Mouse (Mus musculus): ENCODE results near the gene Phf23.
"Not testable (repeated sequence)": the region's sequence is repeated elsewhere in the genome, so short reads cannot be mapped to it uniquely, and the experiment has no call there.

Phf23 gene

DNA sequence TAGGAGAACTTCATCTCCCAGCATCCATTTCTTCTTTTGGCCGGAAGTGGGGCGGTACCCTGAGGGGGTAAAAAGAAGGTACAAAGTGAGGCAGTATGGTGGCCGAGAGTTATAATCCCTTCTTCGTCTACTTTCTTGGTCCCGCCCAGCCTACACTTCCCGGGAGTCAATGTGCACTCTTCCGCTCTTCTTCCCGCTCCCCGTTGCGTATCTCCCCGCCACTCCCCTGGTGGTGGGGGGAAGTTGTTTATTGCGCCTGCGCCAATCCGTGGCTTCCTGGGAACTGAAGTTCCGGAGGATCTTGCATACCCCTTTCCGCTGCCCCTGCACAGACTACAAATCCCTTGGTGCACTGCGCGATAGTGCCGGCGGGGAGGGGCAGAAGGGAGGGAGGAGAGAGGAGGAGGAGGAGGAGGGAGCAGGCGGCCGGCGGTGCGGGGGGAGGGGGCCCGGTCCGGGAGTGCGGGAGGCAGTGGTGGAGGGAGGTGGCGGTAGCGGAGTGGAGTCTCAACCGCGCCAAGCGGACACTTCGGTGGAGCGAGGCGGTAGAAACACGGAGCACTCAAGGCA lies at the start of gene Phf23:
TSS of gene Phf23 (plus strand) at position 387 of the 570 bp plus-strand sequence.
- peak; percentile 97 to 99 for DNase-seq

DNA sequence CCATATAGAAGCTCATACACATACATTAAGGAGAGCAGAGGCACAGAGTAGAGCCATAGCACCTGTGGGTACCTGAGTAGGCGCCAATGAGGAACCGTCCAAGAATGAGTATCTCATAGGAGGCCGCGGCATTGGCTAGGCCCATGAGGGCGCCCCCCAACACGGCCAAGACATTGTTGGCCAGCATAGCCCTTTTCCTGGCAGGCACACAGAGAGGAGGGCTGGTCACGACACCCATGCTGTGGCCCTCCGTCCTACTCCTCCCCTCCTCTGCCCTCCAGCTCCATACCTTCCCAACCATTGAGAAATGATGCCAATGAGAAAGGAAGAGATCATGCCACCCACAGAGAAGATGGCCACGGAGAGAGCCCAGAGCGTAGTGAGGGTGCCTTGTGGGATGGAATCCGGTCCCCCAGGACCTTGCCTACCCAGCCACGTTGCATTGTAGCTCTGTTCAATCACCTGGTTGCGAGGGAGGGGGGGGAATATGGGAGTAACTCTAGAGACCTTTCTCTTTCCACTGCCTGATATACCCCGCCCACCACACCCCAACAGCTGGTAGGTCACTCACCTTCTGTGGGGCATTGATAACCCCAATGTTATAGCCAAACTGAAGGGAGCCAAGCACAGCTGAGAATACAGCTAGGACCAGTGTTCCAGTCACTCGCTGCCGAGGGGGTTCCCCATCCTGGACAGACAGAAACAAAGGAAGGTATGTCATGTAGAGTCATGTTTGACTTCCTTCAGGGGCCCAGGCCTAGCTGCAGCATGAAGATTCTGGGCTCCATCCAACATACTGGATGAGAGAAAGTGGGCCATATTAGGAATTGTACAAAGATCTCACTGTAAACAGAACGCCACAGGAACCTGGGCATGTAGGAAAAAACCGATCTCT lies 49.3 kb upstream of the Phf23 start:
- no peak for DNase-seq

DNA sequence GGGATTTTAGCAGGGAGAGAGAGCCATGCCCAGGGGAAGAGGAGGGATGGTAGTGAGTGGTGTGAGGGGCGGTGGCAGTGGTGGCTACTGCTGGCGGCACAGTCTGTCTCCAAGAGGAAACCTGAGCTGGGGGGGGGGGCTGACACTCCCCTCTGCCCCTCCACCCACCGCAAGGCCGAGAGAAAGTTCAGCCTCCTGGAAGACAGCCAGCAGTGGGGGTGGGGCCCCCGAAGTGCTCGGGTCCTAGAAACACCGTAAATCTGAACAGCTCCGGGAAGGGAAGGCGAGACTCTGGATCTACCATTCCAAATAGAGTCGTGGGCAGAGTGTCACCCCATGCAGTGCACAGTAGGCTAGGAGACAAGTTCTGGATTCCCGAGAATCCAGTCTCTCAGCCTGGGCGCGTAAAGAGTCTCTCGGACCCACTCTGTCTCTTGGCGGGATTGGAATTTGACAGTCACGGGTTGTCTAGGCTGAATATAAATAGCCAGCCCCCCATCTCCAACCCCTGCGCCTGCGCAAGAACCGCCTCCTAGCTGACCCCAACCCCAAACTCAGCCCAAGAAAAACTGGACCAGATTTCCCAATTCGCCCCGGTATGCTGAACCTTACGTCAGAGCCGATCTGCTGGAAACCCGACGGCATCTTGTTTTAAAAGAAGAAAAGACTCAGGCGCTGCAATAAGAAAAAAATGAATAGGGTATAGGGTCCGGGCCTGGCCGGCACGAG lies 48.1 kb upstream of the Phf23 start:
- DNase-seq = peak; percentile 58 to 62

DNA sequence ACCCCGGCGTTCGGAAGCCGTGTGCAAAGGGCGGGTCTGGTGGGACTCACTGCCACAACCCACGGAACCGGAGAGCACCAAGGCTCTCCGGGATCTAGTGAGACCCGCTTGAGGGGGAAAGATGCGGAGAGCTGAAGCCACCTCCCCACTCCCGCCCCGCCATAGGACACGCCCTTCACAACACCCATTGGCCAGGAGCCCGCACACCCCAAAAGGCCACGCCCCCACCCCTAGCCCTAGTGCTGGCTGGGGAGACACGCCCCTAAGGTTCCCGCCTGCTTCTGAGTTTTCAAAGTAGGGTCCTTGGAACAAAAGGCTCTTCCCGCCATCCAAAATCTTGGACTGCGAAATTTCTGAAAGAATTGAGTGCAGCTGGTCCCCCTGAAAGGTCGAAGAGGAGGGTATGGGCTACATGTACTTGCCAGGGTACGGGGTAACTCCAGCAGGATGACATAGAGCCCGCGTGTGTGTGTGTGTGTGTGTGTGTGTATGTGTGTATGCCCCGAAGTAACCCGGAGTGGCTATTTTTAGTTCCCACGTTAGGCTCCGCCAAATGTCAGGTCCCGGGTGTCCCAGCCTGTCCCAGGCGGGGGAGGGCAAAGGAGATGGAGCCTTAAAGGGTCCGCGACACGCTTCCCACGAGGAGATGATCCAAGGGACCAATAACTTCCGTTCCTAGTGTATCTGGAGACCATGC lies 47.4 kb upstream of the Phf23 start, which contains the start of gene Slc2a4:
TSS of gene Slc2a4 (minus strand) at position 123 of the 697 bp plus-strand sequence.
- peak; percentile 94 to 96 for DNase-seq

DNA sequence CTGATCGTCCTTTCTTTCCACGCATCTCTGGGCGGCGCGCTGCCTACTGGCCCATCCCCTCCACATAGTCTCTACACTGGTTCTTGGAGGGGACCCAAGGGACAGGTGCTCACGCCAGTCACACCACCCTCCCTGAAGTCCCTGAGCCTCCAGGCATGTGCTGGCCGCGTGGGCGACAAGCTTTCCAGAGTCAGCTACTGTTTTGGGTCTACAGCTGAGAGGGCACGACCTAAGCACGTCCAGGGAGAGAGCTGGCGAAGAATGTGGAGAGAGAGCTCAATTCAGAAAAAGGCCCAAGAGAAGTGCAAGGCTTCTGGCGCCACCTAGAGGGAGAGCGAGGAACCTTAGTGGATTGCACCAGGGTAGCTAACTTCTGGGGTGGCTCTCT lies 46.8 kb upstream of the Phf23 start:
- peak; percentile 92 to 96 for DNase-seq

DNA sequence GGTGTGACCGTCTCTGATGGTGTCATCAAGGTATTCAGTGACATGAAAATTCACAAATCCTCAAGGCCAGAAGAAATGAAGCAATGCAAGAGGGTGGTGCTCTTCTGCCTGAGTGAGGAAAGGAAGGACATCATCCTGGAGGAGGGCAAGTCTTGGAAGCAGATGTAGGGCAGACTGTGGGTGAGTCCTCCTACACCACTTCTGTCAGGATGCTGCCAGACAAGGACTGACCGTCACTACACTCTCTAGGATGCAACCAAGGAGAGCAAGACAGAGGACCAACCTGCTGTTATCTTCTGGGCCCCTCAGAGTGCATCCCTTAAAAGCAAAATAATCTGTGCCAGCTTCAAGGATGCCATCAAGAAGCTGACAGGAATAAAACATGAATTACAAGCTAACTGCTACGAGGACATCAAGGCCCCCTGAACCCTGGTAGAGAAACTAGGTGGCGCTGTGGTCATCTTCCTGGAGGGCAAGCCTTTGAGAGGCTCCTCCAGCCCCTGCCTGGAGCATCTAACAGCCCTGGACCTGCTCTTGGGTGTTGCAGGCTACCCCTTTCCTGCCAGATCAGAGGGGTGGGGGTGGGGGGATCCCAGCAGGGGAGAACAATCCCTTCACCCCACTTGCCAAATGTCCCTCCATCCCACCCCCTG lies 44.6 kb upstream of the Phf23 start:
- no peak for DNase-seq

DNA sequence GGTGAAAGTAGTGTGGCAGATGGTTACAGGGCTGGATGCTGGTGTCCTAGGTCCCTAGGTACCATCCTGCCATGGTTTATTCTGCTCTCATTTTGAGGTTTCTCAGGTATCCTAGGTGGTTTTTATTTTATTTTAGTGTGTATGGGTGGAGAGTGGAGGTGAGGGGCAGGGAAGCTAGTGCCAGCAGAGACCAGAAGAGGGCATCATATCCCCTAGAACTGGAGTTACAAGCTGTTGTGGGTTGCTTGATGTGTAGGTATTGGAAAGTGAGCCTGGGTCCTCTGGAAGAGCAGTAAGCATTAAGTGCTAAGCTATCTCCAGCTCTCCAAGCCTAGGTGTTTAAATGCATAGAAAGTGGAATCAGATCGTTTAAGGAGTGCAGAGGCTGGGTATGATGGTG lies 43.3 kb upstream of the Phf23 start:
- no peak for DNase-seq

DNA sequence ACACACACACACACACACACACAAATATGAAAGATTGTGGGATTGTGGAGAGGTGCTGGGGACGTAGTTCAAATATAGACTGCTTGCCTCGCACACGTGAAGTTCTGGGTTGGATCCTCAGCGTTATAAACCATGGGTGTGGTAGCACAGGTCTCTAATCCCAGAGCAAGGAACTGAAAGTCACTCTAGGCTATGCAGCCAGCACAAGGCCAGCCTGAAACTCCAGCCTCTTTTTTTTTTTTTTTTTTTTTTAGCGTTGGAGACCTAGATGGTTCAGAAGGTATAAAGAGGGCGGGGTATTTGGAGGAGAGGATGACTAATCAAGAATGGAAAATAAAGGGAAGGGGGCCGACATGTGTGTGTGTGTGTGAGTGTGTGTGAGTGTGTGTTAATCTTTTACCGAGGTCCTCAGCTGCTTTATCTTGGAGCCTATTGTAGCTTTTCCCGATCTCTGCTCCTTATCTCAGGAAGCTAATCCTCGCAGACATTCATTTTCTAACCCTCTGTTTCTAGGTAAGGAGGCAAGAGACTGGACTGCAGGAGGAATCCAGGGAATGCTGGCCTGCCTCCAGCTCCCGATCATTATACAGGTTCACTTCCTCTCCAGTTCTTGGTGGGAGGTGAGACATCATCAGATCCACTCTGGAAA lies 42.2 kb upstream of the Phf23 start:
- DNase-seq = no peak

DNA sequence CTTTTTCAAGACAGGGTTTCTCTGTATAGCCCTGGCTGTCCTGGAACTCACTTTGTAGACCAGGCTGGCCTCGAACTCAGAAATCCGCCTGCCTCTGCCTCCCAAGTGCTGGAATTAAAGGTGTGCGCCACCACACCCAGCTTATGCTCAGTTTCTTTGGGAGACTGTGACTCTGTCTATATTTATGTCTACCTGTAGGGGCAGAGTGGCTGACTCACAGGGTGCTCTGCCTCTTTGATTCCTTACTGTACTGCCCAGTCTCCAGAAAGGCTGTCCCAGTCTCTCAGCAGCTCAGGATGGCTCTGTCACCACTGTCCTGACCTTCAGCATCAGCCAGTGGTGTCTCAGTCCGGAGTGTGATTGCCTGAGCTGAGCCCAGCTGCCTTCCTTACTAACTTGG lies 40.0 kb upstream of the Phf23 start:
- not testable (repeated sequence) for DNase-seq

DNA sequence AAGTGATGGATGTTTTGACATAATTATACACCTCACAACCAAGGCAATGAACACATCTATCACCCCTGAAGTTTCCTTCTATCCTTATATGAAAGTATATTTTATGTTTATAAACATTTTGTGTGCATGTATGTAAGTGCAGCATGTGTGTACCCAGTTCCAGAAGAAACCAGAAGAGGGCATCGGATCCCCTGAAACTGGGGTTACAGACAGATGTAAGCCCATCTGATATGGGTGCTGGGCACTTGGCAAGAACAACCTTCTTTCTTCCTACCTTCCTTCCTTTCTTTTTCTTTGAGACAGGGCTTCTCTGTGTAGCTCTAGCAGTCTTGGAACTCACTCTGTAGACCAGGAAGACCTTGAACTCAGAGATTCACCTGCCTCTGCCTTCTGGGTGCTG lies 39.4 kb upstream of the Phf23 start:
- no peak for DNase-seq

DNA sequence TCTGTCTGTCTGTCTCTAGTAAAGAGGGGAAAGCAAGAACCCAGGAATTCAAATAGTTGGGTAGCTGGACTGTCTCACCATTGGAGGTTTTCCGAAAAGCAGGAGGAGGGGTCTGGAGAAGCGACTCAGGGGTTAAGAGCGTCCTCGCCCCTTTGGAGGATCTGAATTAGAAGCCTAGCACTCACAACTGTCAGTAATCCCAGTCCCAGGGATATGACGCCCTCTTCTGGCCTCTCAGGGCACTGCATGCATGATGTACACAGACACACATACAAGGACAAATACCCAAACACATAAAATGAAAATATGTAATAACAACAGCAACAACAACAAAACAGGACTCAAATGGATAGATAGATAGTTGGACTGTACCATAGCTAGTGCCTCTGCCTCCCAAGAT lies 35.0 kb upstream of the Phf23 start:
- DNase-seq = no peak

DNA sequence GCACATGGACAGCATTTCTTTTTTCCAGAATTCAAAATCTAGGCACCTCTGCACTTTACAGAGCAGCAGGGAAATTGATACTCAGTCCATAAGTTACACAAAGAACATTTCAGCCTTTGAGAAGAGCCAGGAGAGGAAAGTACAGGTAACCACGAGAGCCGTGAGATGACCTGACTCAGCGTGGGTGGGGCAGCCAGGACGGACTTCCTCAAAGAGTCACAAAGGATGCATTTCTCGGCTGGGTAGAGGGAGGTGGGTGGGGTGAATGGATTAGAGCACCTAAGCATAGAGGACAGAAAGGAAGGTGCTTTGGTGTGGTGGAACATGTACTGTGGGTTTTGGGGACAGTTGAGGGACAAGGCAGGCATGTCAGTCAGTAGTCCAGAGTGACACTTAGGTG lies 33.7 kb upstream of the Phf23 start:
- no peak for DNase-seq

DNA sequence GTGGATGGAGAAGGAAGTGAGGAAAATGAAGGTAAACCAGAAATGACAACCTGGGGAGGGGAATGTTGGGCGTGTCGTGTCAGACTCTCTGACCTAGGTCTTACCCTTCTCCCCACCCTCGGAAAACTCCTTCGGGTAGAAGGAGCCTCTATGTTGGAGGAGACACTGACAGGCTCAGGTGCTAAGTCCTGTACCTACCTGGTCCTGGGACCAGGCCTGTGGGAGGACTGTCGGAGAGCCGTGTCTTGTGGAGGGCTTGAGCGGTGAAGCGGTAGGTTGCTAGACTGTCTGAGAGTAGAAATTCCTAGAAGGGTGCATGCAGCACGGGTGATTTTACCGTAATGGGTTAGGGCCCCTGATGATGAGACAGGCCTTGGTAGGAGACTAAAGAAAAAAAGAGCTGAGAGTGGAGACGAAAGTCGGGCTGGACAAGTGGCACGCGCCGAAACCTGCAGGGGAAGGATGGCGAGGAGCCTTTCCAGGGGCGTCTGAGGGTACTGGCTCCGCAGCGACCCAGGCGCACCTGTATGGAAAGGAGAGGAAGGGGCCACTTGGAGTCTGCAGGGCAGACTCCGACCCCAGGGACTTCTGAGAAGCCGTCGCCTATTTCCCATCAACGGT lies 30.8 kb upstream of the Phf23 start, which contains the start of gene Cldn7:
TSS of gene Cldn7 (plus strand) at position 130 of the 621 bp plus-strand sequence.
- DNase-seq = no peak

DNA sequence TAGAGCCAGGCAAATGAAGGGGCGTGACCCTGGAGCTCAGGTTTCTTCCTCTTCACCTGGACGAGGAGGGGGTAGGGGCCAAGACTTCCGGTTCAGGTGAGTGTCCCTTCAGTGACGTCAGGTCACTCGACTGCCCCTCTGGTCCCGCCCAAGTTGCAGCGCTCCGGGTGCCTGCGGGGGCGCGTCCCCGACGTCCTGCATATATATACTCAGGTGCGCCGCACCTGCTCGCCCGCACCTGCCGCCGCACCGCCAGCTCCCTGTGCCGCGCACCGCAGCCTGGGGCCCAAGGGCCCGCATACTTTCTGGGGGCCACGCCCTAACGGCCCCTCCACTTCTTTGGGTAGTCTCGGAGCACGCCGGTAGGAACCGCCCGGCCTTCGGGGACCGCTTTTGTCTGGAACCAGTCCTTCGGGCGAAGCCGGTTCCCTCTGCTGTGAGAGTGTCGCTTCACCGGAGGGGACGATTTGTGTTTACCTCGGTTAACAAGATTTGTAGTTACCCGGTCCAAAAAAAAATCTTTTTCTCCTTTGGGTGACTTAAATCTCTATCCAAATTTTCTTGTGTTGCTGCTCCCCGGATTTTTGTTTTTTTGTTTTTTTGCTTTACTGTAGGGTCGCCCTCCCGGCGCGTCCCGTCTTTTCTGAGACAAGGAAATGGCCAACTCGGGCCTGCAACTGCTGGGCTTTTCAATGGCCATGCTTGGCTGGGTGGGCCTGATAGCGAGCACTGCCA lies 30.1 kb upstream of the Phf23 start:
- no peak for DNase-seq

DNA sequence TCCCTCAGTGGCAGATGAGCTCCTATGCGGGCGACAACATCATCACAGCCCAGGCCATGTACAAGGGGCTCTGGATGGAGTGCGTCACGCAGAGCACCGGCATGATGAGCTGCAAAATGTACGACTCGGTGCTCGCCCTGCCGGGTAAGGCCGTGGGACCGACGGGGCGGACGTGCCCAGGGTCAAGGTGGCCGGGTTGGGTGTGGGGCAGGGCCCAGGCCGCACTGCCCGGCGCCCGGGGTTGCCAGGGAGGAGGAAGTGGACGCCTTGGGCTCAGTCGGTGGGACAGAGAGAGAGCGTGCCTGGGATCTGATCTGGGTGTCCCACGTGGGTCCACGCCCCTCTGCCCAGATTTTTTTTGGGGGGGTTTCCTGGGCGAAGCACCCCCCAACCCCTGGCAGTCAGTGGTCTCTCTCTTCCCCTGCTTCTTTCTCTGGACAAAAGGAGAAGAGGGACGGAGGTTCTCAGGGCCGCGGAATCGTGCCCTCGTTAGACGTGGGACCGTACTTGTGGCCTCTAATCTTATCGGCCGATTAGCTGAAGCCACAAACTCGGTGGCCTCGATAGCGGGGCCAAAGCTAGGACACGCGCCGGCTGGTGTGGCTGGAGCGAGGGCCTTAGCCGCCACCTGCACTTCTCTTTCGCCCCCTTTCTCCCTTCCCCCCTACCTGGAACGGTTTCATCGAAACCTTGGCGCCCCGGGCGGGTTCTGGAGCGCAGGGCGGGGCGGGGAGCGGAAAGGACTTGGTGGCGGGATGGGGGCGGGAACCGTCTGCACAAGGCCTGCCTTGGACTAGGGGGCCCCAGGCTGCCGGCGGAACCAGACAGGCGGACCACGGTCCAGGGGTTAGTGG lies 29.3 kb upstream of the Phf23 start:
- DNase-seq = peak; percentile 36 to 44

DNA sequence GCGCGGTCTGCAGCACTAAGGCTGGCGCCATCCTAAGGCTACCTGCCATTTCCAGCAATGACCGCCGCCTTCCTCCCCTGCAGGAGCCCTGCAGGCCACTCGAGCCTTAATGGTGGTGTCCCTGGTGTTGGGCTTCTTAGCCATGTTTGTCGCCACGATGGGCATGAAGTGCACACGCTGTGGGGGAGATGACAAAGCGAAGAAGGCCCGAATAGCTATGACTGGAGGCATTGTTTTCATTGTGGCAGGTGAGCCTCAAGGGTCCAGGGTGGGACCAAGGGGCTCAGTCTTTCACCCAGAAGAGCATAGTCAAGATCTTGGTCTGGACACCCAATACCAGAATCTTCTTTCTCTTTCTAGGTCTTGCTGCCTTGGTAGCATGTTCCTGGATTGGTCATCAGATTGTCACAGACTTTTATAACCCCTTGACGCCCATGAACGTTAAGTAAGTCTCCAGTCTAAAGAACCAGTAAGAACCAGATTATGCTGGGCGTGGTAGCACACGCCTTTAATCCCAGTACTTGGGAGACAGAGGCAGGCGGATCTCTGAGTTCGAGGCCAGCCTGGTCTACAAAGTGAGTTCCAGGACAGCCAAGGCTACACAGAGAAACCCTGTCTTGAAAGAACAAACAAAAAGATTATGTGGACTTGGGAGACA lies 28.6 kb upstream of the Phf23 start:
- no peak for DNase-seq

DNA sequence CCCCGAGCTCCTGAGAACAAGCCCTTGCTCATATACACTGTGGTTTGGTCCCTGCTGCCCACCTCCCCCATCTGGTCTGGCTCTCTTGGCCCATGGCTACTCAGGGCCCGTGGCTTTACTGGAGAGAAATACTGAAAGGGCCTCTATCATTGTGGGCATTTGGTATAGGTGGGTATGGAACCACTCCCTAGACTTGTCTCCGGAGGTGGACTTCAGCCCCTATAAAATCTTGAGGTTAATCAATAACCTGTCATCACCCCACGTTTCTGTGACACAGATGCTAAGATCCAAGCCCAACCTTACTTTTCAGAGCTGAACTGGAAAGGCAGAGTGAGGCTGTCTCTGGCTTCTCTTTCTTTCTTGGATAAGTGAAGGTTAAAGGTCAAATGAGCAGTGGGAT lies 26.8 kb upstream of the Phf23 start:
- DNase-seq = no peak

DNA sequence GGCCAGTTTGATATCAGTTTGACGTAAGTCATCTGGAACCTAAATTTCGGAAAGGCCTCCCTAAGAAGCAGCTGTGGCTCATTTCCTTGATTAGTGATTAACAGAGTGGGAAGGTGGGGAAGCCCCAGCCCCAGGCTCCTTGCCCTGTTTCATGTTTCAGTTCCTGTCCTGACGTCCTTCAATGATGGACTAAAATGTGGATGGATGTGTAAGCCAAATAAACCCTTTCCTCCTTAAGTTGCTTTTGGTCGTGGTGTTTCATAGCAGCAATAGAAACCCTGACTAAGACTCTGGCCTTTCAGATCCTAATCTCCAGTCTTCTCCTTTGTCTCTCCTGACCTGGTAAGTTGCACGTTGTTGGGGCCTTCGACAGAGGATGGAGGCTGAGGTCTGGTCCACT lies 25.4 kb upstream of the Phf23 start:
- no peak for DNase-seq

DNA sequence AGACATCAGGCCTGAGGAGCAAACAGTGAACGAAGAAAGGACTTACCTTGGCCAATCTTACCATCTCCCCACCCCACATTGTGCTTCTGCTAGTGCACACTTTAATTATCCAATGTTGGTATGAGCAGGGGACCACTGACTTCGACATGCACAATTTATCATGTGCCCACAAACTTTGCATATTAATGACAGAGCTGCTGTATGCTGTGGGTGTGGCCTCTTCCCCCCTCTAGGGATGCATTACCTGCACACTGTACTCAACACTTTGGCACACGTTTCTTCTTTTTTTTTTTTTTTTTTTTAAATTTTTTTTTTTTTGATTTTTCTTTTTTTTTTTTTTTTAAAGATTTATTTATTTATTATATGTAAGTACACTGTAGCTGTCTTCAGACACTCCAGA lies 24.8 kb upstream of the Phf23 start:
- no peak for DNase-seq

Measured in cerebellum, postnatal 10 days (tissue).